In genomic region chr1:151250529-151251193, GRCm38 (mm10) we compare ENCODE assay signal across 7 mouse cellular contexts. TPM values are rescaled to one million over a fixed set of nuclear protein-coding genes. Genes with fewer than 3 reads are reported as not detected.
DNase-seq lines count a peak whose midpoint lies in the region; ATAC-seq and TF ChIP-seq lines count a peak whose summit lies in the region.

No protein-coding gene starts in this region.

- peak; percentile 70 for DNase-seq in adrenal gland, adult 2 months
- DNase-seq in gastrocnemius, postnatal 14 days = peak; percentile 75
- DNase-seq in induced T-regulatory cell, adult 2 months (ENCODE audit: low read depth) = peak; percentile 23
- DNase-seq in left cerebral cortex, adult 9 months (ENCODE audit: low spot score in 2 of 2) = peak; percentile 75 to 80

- no peak overlapping the region for H3K4me3 ChIP-seq in small intestine, adult 2 months (ENCODE audit: low read depth, low read length)

- no peaks in the 10 kb centered on the region for H3K27me3 ChIP-seq in small intestine, adult 2 months (ENCODE audit: control insufficient read depth, insufficient read depth, low read length)

- intact Hi-C loops in gastrocnemius, postnatal 14 days (cut with DNase I; ENCODE audit: low total_unique reads) = no loop called here

- no peaks in the 10 kb centered on the region for H3K4me1 ChIP-seq in small intestine, adult 2 months (ENCODE audit: control insufficient read depth, insufficient read depth, insufficient read length, low read length)

- TF ChIP-seq POLR2A in small intestine, adult 2 months (IDR thresholded peaks at IDR 0.05; ENCODE audit: low read depth, low read length) = no peak

- no peak for TF ChIP-seq CTCF in small intestine, adult 2 months (IDR thresholded peaks at IDR 0.05; ENCODE audit: extremely low read depth, insufficient read length, insufficient replicate concordance, low read depth, low read length)

- WGBS in small intestine, adult 2 months = 65% methylated on average over 18 of the region's 18 CpGs

- ATAC-seq in CD4-positive, CD25-positive, alpha-beta regulatory T cell, adult 4 months = peak; percentile 41
- ATAC-seq in megakaryocyte, adult 5-6 weeks (ENCODE audit: poor library complexity, severe bottlenecking) = peak; percentile 94

- H3K36me3 ChIP-seq in small intestine, adult 2 months (ENCODE audit: control insufficient read depth, insufficient read depth, low read length) = no peaks in the 10 kb centered on the region

- H3K27ac ChIP-seq in small intestine, adult 2 months (ENCODE audit: insufficient read depth, low read depth, low read length) = peak overlapping the region; percentile 64

RNA-seq across cellular contexts. Expression of gene Gm47996, which starts 40.7 kb away (rescaled TPM):
- not detected for polyA plus RNA-seq in CD4-positive, CD25-positive, alpha-beta regulatory T cell, adult 4 months (2017; shearing (Covaris generic))
- total RNA-seq in adrenal gland, adult 2 months (2021) = not detected
- polyA plus RNA-seq in adrenal gland, adult 2 months (2012; rRNA removed) = not detected in 2 replicates
- total RNA-seq in gastrocnemius, postnatal 14 days (2021) = not detected
- total RNA-seq in megakaryocyte, adult 5-6 weeks (2015) = not detected in 2 replicates
- not detected in 2 replicates for total RNA-seq in megakaryocyte, adult 5-6 weeks (2017)
- 0.13 TPM in 1 of 2 replicates, not detected in the other for polyA plus RNA-seq in small intestine, adult 2 months (2012; rRNA removed)

RNA-seq across cellular contexts. Expression of gene 3110040M04Rik, which starts 46.7 kb away (rescaled TPM):
- not detected for polyA plus RNA-seq in CD4-positive, CD25-positive, alpha-beta regulatory T cell, adult 4 months (2017; shearing (Covaris generic))
- not detected for total RNA-seq in adrenal gland, adult 2 months (2021)
- not detected in 2 replicates for polyA plus RNA-seq in adrenal gland, adult 2 months (2012; rRNA removed)
- total RNA-seq in gastrocnemius, postnatal 14 days (2021) = not detected
- not detected in 2 replicates for total RNA-seq in megakaryocyte, adult 5-6 weeks (2015)
- 0.33 TPM in 1 of 2 replicates, not detected in the other for total RNA-seq in megakaryocyte, adult 5-6 weeks (2017)
- polyA plus RNA-seq in small intestine, adult 2 months (2012; rRNA removed) = 1.3 TPM in 1 of 2 replicates, not detected in the other

RNA-seq across cellular contexts. Expression of gene Gm47995, which starts 52.4 kb away (rescaled TPM):
- polyA plus RNA-seq in CD4-positive, CD25-positive, alpha-beta regulatory T cell, adult 4 months (2017; shearing (Covaris generic)) = not detected
- total RNA-seq in adrenal gland, adult 2 months (2021) = not detected
- polyA plus RNA-seq in adrenal gland, adult 2 months (2012; rRNA removed) = not detected in 2 replicates
- total RNA-seq in gastrocnemius, postnatal 14 days (2021) = under 1 TPM in 1 of 2 experiments, not detected in 1; 0.27 TPM
- total RNA-seq in megakaryocyte, adult 5-6 weeks (2015) = not detected in 2 replicates
- 1.1 and 1.6 TPM in 2 replicates for total RNA-seq in megakaryocyte, adult 5-6 weeks (2017)
- polyA plus RNA-seq in small intestine, adult 2 months (2012; rRNA removed) = 0.27 and 0.42 TPM in 2 replicates

RNA-seq across cellular contexts. Expression of gene Gm8947, which starts 58.5 kb away (rescaled TPM):
- not detected for polyA plus RNA-seq in CD4-positive, CD25-positive, alpha-beta regulatory T cell, adult 4 months (2017; shearing (Covaris generic))
- not detected for total RNA-seq in adrenal gland, adult 2 months (2021)
- polyA plus RNA-seq in adrenal gland, adult 2 months (2012; rRNA removed) = not detected in 2 replicates
- total RNA-seq in gastrocnemius, postnatal 14 days (2021) = under 1 TPM in 1 of 2 experiments, not detected in 1; 0.20 TPM
- 0.85 TPM in 1 of 2 replicates, not detected in the other for total RNA-seq in megakaryocyte, adult 5-6 weeks (2015)
- 0.18 TPM in 1 of 2 replicates, not detected in the other for total RNA-seq in megakaryocyte, adult 5-6 weeks (2017)
- 0.16 TPM in 1 of 2 replicates, not detected in the other for polyA plus RNA-seq in small intestine, adult 2 months (2012; rRNA removed)

Comparison
In these comparisons a context has a peak if more than half of its experiments do, and no peak if none do; other contexts are left out.
1. DNase-seq: peak in every context shown above with its lines; median percentile 78 in left cerebral cortex, adult 9 months; 75 in gastrocnemius, postnatal 14 days; 70 in adrenal gland, adult 2 months; 23 in induced T-regulatory cell, adult 2 months.